Mouse (Mus musculus) olfactory bulb, adult 2 months (tissue): ENCODE measurements around the gene Oprm1.

Experiments
- CTCF ChIP-seq: fragments of 200-500 bp; IDR thresholded peaks from 2 replicates; pipeline ENCODE4 v1.5.1; 2012; ENCODE audit warnings: low read depth, mild to moderate bottlenecking, low read length, moderate library complexity; ENCODE audit not compliant: insufficient read depth
- POLR2A ChIP-seq: fragments of 200-500 bp; IDR thresholded peaks from 2 replicates; pipeline ENCODE4 v1.6.1; 2012; ENCODE audit warnings: mild to moderate bottlenecking, low read depth, low read length, moderate library complexity; ENCODE audit not compliant: insufficient read depth

DNA sequence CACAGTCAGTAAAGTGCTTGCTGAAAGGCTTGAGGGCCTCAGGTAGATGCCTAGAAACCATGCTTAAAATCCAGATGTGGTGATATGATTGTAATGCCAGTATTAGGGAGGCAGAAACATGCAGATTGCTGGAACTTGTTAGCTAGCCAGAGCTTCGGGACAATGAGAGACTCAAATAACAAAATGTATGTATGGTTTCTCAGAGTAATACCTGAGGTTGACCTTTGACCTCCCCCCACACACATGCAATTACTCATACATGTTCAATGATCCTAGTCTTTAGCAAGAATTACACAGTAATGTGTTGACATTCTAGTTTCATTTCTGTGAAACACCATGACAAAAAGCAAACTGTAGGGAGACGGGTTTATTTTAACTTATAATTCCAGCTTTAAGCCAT, 225.1 kb downstream of the Oprm1 start:
- TF ChIP-seq CTCF (no peak), POLR2A (no peak)
